Mouse (Mus musculus): ENCODE results near the gene Hcn2. TPM values are rescaled to one million over a fixed set of nuclear protein-coding genes. Genes with fewer than 3 reads are reported as not detected.

The Hcn2 gene
- polyA plus RNA-seq, 2 experiments: 0.18 to 0.70 TPM

GRCm38 (mm10) chr10:79680606-79681495 lies 35.6 kb upstream of the Hcn2 start:
- H3K4me1 ChIP-seq (ENCODE audit: control insufficient read depth, insufficient read depth, low read length): peaks cover 16% of the 10 kb centered on the region
- H3K36me3 ChIP-seq (ENCODE audit: control insufficient read depth, insufficient read depth, low read length): peaks cover 23% of the 10 kb centered on the region
- no peak for TF ChIP-seq POLR2A (IDR thresholded peaks at IDR 0.05; ENCODE audit: borderline replicate concordance, extremely low read depth, insufficient read depth, insufficient read length)
- peak overlapping the region; percentile 67 for H3K4me2 ChIP-seq (replicated peaks; ENCODE audit: low read depth, low read length, severe bottlenecking)
- no peak for DNase-seq (ENCODE audit: low spot score)
- peak overlapping the region; percentile 71 for H3K27ac ChIP-seq (replicated peaks; ENCODE audit: low read depth, low read length)
- H3K9me3 ChIP-seq (ENCODE audit: control insufficient read depth, low read length): no peaks in the 10 kb centered on the region
- H3K27me3 ChIP-seq (ENCODE audit: control insufficient read depth, insufficient read depth, low read length): no peaks in the 10 kb centered on the region
- H3K9ac ChIP-seq (ENCODE audit: low read depth, low read length, severe bottlenecking): peak overlapping the region; percentile 82
- ATAC-seq (ENCODE audit: low FRiP score, low read depth): no peak
- 34% methylated on average over 11 of the region's 11 CpGs for WGBS
- H3K4me3 ChIP-seq (replicated peaks; ENCODE audit: low read length): peak overlapping the region; percentile 78

GRCm38 (mm10) chr10:79681591-79682245 lies 34.7 kb upstream of the Hcn2 start, which contains the start of gene Cdc34:
TSS of gene Cdc34 (plus strand) at chr10:79682195.
- WGBS: under 1% methylated on average over 57 of the region's 84 CpGs
- Histone ChIP-seq H3K4me1 (ENCODE audit: control insufficient read depth, insufficient read depth, low read length) (peaks cover 16% of the 10 kb centered on the region), H3K9me3 (ENCODE audit: control insufficient read depth, low read length) (no peaks in the 10 kb centered on the region), H3K9ac (ENCODE audit: low read depth, low read length, severe bottlenecking) (peak within 1 kb of the TSS; percentile 82), H3K27ac (replicated peaks; ENCODE audit: low read depth, low read length) (peak within 1 kb of the TSS; percentile 71), H3K4me3 (replicated peaks; ENCODE audit: low read length) (peak within 1 kb of the TSS; percentile 78), H3K27me3 (ENCODE audit: control insufficient read depth, insufficient read depth, low read length) (no peaks in the 10 kb centered on the region), H3K4me2 (replicated peaks; ENCODE audit: low read depth, low read length, severe bottlenecking) (peak within 1 kb of the TSS; percentile 91), H3K36me3 (ENCODE audit: control insufficient read depth, insufficient read depth, low read length) (peaks cover 30% of the 10 kb centered on the region)
- TF ChIP-seq POLR2A (IDR thresholded peaks at IDR 0.05; ENCODE audit: borderline replicate concordance, extremely low read depth, insufficient read depth, insufficient read length): peak; percentile 76; the same call in 1 of the 2 replicates
- peak; percentile 95 for ATAC-seq (ENCODE audit: low FRiP score, low read depth)
- DNase-seq (ENCODE audit: low spot score): peak; percentile 97

GRCm38 (mm10) chr10:79682551-79682915 lies 33.9 kb upstream of the Hcn2 start:
- Histone ChIP-seq H3K9ac (ENCODE audit: low read depth, low read length, severe bottlenecking) (peak overlapping the region; percentile 82), H3K4me2 (replicated peaks; ENCODE audit: low read depth, low read length, severe bottlenecking) (peak overlapping the region; percentile 91), H3K27ac (replicated peaks; ENCODE audit: low read depth, low read length) (peak overlapping the region; percentile 65), H3K4me1 (ENCODE audit: control insufficient read depth, insufficient read depth, low read length) (peaks cover 16% of the 10 kb centered on the region), H3K36me3 (ENCODE audit: control insufficient read depth, insufficient read depth, low read length) (peaks cover 38% of the 10 kb centered on the region), H3K4me3 (replicated peaks; ENCODE audit: low read length) (peak overlapping the region; percentile 78), H3K27me3 (ENCODE audit: control insufficient read depth, insufficient read depth, low read length) (no peaks in the 10 kb centered on the region), H3K9me3 (ENCODE audit: control insufficient read depth, low read length) (no peaks in the 10 kb centered on the region)
- TF ChIP-seq POLR2A (IDR thresholded peaks at IDR 0.05; ENCODE audit: borderline replicate concordance, extremely low read depth, insufficient read depth, insufficient read length): no peak
- DNase-seq (ENCODE audit: low spot score) (no peak), ATAC-seq (ENCODE audit: low FRiP score, low read depth) (no peak)
- under 1% methylated on average over 7 of the region's 10 CpGs for WGBS

- Histone ChIP-seq H3K9ac (ENCODE audit: low read depth, low read length, severe bottlenecking) (peak overlapping the region; percentile 82), H3K4me3 (replicated peaks; ENCODE audit: low read length) (peak overlapping the region; percentile 78), H3K27ac (replicated peaks; ENCODE audit: low read depth, low read length) (peak overlapping the region; percentile 43), H3K4me2 (replicated peaks; ENCODE audit: low read depth, low read length, severe bottlenecking) (peak overlapping the region; percentile 91), H3K9me3 (ENCODE audit: control insufficient read depth, low read length) (no peaks in the 10 kb centered on the region), H3K4me1 (ENCODE audit: control insufficient read depth, insufficient read depth, low read length) (peaks cover 16% of the 10 kb centered on the region), H3K27me3 (ENCODE audit: control insufficient read depth, insufficient read depth, low read length) (no peaks in the 10 kb centered on the region), H3K36me3 (ENCODE audit: control insufficient read depth, insufficient read depth, low read length) (peaks cover 41% of the 10 kb centered on the region)
- WGBS: 4% methylated on average over 9 of the region's 10 CpGs
- ATAC-seq (ENCODE audit: low FRiP score, low read depth): no peak
- TF ChIP-seq POLR2A (IDR thresholded peaks at IDR 0.05; ENCODE audit: borderline replicate concordance, extremely low read depth, insufficient read depth, insufficient read length): no peak
- DNase-seq (ENCODE audit: low spot score): peak; percentile 68
Observed at GRCm38 (mm10) chr10:79682916-79683582, 33.4 kb upstream of the Hcn2 start.
